Mouse (Mus musculus): ENCODE measurements around the gene Gtpbp6. TPM values are rescaled to one million over a fixed set of nuclear protein-coding genes. Genes with fewer than 3 reads are reported as not detected.

Gene Gtpbp6
- polyA plus RNA-seq (2014; fragmentation: Illumina TruSeq; extraction: RNeasy Lipid Tissue Mini Kit (QIAGEN cat#74804); ENCODE audit: low replicate concordance), result not detected

DNA sequence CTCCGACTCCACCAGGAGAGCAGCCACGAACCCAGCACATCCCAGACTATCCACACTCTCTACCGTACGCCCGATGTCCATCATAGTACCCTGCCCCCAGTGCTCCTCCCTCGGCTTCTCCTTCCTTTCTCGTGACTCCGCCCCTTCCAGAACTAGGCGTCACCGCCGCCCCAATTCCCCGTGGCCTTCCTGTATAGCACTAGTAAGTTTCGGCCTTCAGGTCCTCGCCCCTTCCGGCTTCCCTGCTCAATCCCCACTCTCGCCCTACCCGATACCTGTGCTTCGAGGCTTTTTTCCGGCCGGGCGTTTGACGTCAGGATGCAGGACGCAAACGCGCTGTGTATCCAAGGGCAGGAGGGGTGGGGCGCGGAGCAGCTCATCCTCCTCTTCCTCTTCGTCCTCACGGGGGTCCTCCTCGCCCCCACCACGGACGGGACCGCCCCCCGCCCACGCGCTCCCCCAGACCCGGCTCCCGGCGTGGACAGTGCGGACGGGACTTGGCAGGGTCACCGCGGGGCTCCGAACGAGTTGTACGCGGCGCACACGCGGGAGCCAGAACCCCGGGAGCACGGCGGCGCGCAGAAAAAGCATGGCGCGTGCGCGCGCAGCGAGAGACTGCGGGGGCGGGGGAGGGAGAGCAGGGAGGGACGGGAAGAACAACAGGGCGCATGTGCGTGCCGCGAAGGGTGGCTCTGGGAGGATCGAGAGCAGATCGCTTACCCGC is at the start of gene Gtpbp6:
TSS of gene Gtpbp6 (minus strand) at position 617 of the 724 bp plus-strand sequence.

DNA sequence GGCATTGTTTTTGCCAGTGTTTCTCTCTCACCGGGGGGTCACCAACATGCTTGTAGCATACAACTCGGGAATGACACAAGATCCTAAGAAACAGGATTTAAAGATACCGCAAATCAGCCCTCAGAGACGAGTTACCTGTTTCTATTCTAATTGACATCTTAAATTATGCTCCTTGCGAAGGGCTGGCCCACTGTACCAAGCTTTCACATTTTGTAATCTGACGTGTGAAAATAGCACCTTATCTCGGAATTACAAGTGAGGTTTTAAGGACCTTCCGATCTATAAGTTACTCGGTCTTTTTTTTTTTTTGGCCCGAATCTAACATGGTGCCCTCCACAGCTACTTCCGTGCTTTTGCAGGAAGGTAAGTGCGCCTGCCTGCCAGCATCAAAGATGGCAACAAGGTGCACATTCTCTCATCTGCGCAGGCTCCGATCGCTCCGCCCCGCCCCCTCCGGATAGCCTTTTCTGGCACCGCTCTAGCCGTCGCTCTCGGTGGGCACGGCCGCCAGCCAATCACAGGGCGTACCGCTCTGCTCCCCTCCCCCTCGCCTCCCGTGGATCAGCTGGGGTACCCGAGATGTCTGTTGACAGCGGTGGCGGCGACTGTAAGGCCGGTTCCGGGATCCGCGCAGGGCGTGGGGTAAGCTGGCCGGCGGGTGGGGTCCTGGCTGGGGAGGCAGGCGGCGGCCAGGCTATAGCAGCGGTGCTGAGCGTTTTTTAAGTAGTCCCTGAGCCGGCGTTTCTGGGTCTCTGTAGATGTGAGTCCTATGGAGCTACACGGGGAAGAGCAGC is 27.5 kb upstream of the Gtpbp6 start, which contains the start of gene Chfr:
TSS of gene Chfr (plus strand) at position 550 of the 794 bp plus-strand sequence.

GRCm38 (mm10) chr5:110109991-110110441 is 2.0 kb upstream of the Gtpbp6 start, which contains the start of gene Zfp605:
TSS of gene Zfp605 (plus strand) at chr5:110110092.

DNA sequence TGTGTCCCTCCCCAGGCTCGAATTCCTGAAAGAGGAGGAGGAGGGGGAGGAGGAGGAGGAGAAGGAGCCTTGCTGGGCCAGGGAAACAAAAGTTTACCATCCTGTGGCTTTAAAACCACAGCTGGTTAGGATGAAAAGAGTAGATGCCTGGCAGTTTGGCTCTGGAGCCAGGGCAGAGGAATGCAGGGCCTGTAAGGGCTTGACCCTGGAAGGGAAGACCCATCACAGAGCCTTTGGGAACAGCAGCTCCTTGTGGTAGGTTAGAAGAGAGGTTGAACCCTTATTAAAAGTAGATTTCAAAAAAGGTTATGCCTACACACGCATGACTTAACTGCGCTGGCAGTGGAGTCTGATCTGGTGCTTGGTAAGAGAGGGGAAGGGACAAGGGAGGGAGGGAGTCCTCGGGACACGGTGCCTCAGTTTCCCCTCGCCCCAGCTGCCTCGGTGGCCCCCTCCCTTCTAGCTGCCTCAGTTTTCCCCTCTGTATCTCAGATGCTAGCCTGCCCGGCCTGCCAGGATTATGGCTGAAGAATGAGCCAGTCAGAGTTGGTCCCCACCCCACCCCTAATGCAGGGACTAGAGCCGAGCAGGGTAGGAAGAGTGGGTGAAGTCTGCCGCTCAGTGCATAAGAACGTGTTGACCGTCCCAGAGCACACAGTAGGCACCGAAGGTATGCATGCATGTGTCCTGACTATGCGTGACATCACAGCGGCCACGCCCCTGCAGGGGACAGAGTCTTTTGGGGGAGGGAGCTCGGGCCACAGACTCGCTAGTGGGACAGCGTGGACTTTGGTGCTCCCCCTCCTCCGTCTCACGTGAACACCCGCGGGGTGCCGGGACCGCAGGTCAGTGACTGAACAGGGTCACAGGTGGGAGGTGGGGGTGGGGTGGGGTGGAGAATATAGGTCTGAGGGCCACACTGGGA is 8.1 kb downstream of the Gtpbp6 start, which contains the start of gene Plcxd1:
TSS of gene Plcxd1 (plus strand) at position 314 of the 925 bp plus-strand sequence.

GRCm38 (mm10) chr5:110094030-110094846 is 13.8 kb downstream of the Gtpbp6 start, which contains the start of gene Gm35315:
TSS of gene Gm35315 (minus strand) at chr5:110094420.

GRCm38 (mm10) chr5:110072413-110072812 is 35.6 kb downstream of the Gtpbp6 start, which contains the start of gene Gm17655:
TSS of gene Gm17655 (minus strand) at chr5:110072513.

Other genes starting within 250 kb of the Gtpbp6 start
- gene Gm15446, start 184.8 kb downstream of the Gtpbp6 start, polyA plus RNA-seq (2014; fragmentation: Illumina TruSeq; extraction: RNeasy Lipid Tissue Mini Kit (QIAGEN cat#74804); ENCODE audit: low replicate concordance), result 47.1 TPM
- 83.5 TPM for gene Zfp932, start 111.7 kb downstream of the Gtpbp6 start, polyA plus RNA-seq (2014; fragmentation: Illumina TruSeq; extraction: RNeasy Lipid Tissue Mini Kit (QIAGEN cat#74804); ENCODE audit: low replicate concordance)
- 18.7 TPM for gene Gm17655, start 35.7 kb downstream of the Gtpbp6 start, polyA plus RNA-seq (2014; fragmentation: Illumina TruSeq; extraction: RNeasy Lipid Tissue Mini Kit (QIAGEN cat#74804); ENCODE audit: low replicate concordance)
- 4.2 TPM for gene Gm35315, start 13.8 kb downstream of the Gtpbp6 start, polyA plus RNA-seq (2014; fragmentation: Illumina TruSeq; extraction: RNeasy Lipid Tissue Mini Kit (QIAGEN cat#74804); ENCODE audit: low replicate concordance)
- not detected for gene Plcxd1, start 8.2 kb downstream of the Gtpbp6 start, polyA plus RNA-seq (2014; fragmentation: Illumina TruSeq; extraction: RNeasy Lipid Tissue Mini Kit (QIAGEN cat#74804); ENCODE audit: low replicate concordance)
- gene Zfp605, start 1.9 kb upstream of the Gtpbp6 start, polyA plus RNA-seq (2014; fragmentation: Illumina TruSeq; extraction: RNeasy Lipid Tissue Mini Kit (QIAGEN cat#74804); ENCODE audit: low replicate concordance), result 8.0 TPM
- 39.2 TPM for gene Chfr, start 27.6 kb upstream of the Gtpbp6 start, polyA plus RNA-seq (2014; fragmentation: Illumina TruSeq; extraction: RNeasy Lipid Tissue Mini Kit (QIAGEN cat#74804); ENCODE audit: low replicate concordance)
- 12.2 TPM for gene Golga3, start 68.5 kb upstream of the Gtpbp6 start, polyA plus RNA-seq (2014; fragmentation: Illumina TruSeq; extraction: RNeasy Lipid Tissue Mini Kit (QIAGEN cat#74804); ENCODE audit: low replicate concordance)
- gene Ankle2, start 122.8 kb upstream of the Gtpbp6 start, polyA plus RNA-seq (2014; fragmentation: Illumina TruSeq; extraction: RNeasy Lipid Tissue Mini Kit (QIAGEN cat#74804); ENCODE audit: low replicate concordance), result 23.3 TPM
- 20.2 TPM for gene Pgam5, start 161.7 kb upstream of the Gtpbp6 start, polyA plus RNA-seq (2014; fragmentation: Illumina TruSeq; extraction: RNeasy Lipid Tissue Mini Kit (QIAGEN cat#74804); ENCODE audit: low replicate concordance)
- gene Pxmp2, start 178.0 kb upstream of the Gtpbp6 start, polyA plus RNA-seq (2014; fragmentation: Illumina TruSeq; extraction: RNeasy Lipid Tissue Mini Kit (QIAGEN cat#74804); ENCODE audit: low replicate concordance), result 8.3 TPM
- 3.5 TPM for gene Pole, start 178.1 kb upstream of the Gtpbp6 start, polyA plus RNA-seq (2014; fragmentation: Illumina TruSeq; extraction: RNeasy Lipid Tissue Mini Kit (QIAGEN cat#74804); ENCODE audit: low replicate concordance)
- gene P2rx2, start 235.0 kb upstream of the Gtpbp6 start, polyA plus RNA-seq (2014; fragmentation: Illumina TruSeq; extraction: RNeasy Lipid Tissue Mini Kit (QIAGEN cat#74804); ENCODE audit: low replicate concordance), result 0.56 TPM
- not detected for gene Lrcol1, start 236.5 kb upstream of the Gtpbp6 start, polyA plus RNA-seq (2014; fragmentation: Illumina TruSeq; extraction: RNeasy Lipid Tissue Mini Kit (QIAGEN cat#74804); ENCODE audit: low replicate concordance)